Mouse (Mus musculus): ENCODE results near the gene Gm20388. TPM values are rescaled to one million over a fixed set of nuclear protein-coding genes. Genes with fewer than 3 reads are reported as not detected.

Gene Gm20388
- total RNA-seq, 1 experiment from 2014 or later: 17.4 TPM

GRCm38 (mm10) chr8:121115948-121116347, 1205.3 kb downstream of the Gm20388 start, which contains the start of gene Foxc2:
Gene Foxc2, plus strand, starts transcription at chr8:121116171.

GRCm38 (mm10) chr8:121127756-121128375, 1217.2 kb downstream of the Gm20388 start, which contains the start of gene Foxl1:
Gene Foxl1, plus strand, starts transcription at chr8:121127940.

GRCm38 (mm10) chr8:121544276-121544785, 1633.7 kb downstream of the Gm20388 start, which contains the start of gene 1700018B08Rik:
Gene 1700018B08Rik, minus strand, starts transcription at chr8:121544320.

GRCm38 (mm10) chr8:121578676-121579451, 1668.2 kb downstream of the Gm20388 start, which contains the start of gene Fbxo31:
Gene Fbxo31, minus strand, starts transcription at chr8:121578806.

GRCm38 (mm10) chr8:121590203-121591177, 1679.8 kb downstream of the Gm20388 start, which contains the start of gene Map1lc3b:
Gene Map1lc3b, plus strand, starts transcription at chr8:121590361.

GRCm38 (mm10) chr8:121652774-121653323, 1742.2 kb downstream of the Gm20388 start, which contains the start of gene Zcchc14:
Gene Zcchc14, minus strand, starts transcription at chr8:121652901.

GRCm38 (mm10) chr8:121729323-121729722, 1818.7 kb downstream of the Gm20388 start, which contains the start of gene Jph3:
Gene Jph3, plus strand, starts transcription at chr8:121729623.

GRCm38 (mm10) chr8:121829048-121829776, 1918.6 kb downstream of the Gm20388 start, which contains the start of gene Klhdc4:
Gene Klhdc4, minus strand, starts transcription at chr8:121829569.

GRCm38 (mm10) chr8:121907587-121908248, 1997.1 kb downstream of the Gm20388 start, which contains the start of gene Slc7a5:
Gene Slc7a5, minus strand, starts transcription at chr8:121907694.

GRCm38 (mm10) chr8:121944831-121945230, 2034.2 kb downstream of the Gm20388 start, which contains the start of gene Car5a:
Gene Car5a, minus strand, starts transcription at chr8:121944904.

GRCm38 (mm10) chr8:121949222-121949800, 2038.7 kb downstream of the Gm20388 start, which contains the start of gene Banp:
Gene Banp, plus strand, starts transcription at chr8:121949750.

GRCm38 (mm10) chr8:122282035-122282358, 2371.4 kb downstream of the Gm20388 start, which contains the start of gene Zfpm1:
Gene Zfpm1, plus strand, starts transcription at chr8:122282141.

GRCm38 (mm10) chr8:122360696-122361416, 2450.2 kb downstream of the Gm20388 start, which contains the start of gene Trhr2:
Gene Trhr2, minus strand, starts transcription at chr8:122360746.

GRCm38 (mm10) chr8:122376365-122377231, 2466.0 kb downstream of the Gm20388 start, which contains the start of gene Zc3h18:
Gene Zc3h18, plus strand, starts transcription at chr8:122376609.

GRCm38 (mm10) chr8:122421376-122422070, 2510.9 kb downstream of the Gm20388 start, which contains the start of gene Il17c:
Gene Il17c, plus strand, starts transcription at chr8:122422020.

GRCm38 (mm10) chr8:122432443-122433268, 2522.0 kb downstream of the Gm20388 start, which contains the start of gene Cyba:
Gene Cyba, minus strand, starts transcription at chr8:122432930.

